Mouse (Mus musculus) C2C12 (cell line): ENCODE results near the gene Rdh1. TPM values are rescaled to one million over a fixed set of nuclear protein-coding genes. Genes with fewer than 3 reads are reported as not detected.

Source experiments
- H3K27me3 ChIP-seq: one replicate; pipeline ENCODE4 v1.6.1; 2011; ENCODE audit not compliant: control insufficient read depth, insufficient read depth, insufficient read length
- H3K36me3 ChIP-seq: one replicate; pipeline ENCODE4 v1.6.1; 2011; ENCODE audit not compliant: control insufficient read depth, insufficient read depth
- H3K4me3 ChIP-seq: one replicate; pipeline ENCODE4 v1.5.1; 2011; ENCODE audit warnings: mild to moderate bottlenecking, control low read depth; ENCODE audit not compliant: poor library complexity, insufficient read depth, severe bottlenecking
- H3K79me2 ChIP-seq: one replicate; pipeline ENCODE4 v1.6.1; 2011; ENCODE audit not compliant: control insufficient read depth, insufficient read depth
- H3K79me3 ChIP-seq: one replicate; pipeline ENCODE4 v1.6.1; 2011; ENCODE audit warnings: low read depth, control low read depth
- H3ac ChIP-seq: one replicate; pipeline ENCODE3; 2011; ENCODE audit warnings: low read depth; ENCODE audit not compliant: control insufficient read depth, insufficient read length
- CEBPB ChIP-seq: IDR thresholded peaks from one replicate; pipeline ENCODE4 v1.6.1; 2011; ENCODE audit warnings: low read depth, mild to moderate bottlenecking, control low read depth, moderate library complexity
- CTCF ChIP-seq: IDR thresholded peaks from one replicate; pipeline ENCODE4 v1.5.1; 2011; ENCODE audit not compliant: control insufficient read depth, insufficient read depth, insufficient read length
- FOSL1 ChIP-seq: IDR thresholded peaks from one replicate; pipeline ENCODE4 v1.8.0; 2011; ENCODE audit warnings: mild to moderate bottlenecking, low read length; ENCODE audit not compliant: poor library complexity, insufficient read depth, severe bottlenecking
- MAX ChIP-seq: IDR thresholded peaks from one replicate; pipeline ENCODE4 v1.6.1; 2011; ENCODE audit warnings: mild to moderate bottlenecking, control low read depth
- MYOD1 ChIP-seq: IDR thresholded peaks from one replicate; pipeline ENCODE4 v1.6.1; 2011; ENCODE audit warnings: low read depth; ENCODE audit not compliant: control insufficient read depth, insufficient read length
- MYOG ChIP-seq: IDR thresholded peaks from one replicate; pipeline ENCODE4 v1.6.1; 2011; ENCODE audit not compliant: control insufficient read depth, insufficient read length; ENCODE audit errors: extremely low read depth
- USF1 ChIP-seq: IDR thresholded peaks from one replicate; pipeline ENCODE4 v1.6.1; 2011; ENCODE audit warnings: low read depth, mild to moderate bottlenecking, control low read depth, moderate library complexity
- long read RNA-seq, 2 experiments: library from polyadenylated mRNA; unstranded; transcript quantifications; one replicate each; pipeline ENCODE4 v2.0.0; 2019 to 2020
- polyA plus RNA-seq: library from polyadenylated mRNA; unstranded; fragments of >200 nt; fragmentation: generic; extraction: Trizol; gene quantifications from one replicate; pipeline ENCODE4 v1.2.1, GENCODE M21; 2012; ENCODE audit warnings: missing spikeins

The Rdh1 gene
- polyA plus RNA-seq: 0.01 TPM
- long read RNA-seq, experiment 1: 0 reads
- long read RNA-seq, experiment 2: 0 reads

DNA sequence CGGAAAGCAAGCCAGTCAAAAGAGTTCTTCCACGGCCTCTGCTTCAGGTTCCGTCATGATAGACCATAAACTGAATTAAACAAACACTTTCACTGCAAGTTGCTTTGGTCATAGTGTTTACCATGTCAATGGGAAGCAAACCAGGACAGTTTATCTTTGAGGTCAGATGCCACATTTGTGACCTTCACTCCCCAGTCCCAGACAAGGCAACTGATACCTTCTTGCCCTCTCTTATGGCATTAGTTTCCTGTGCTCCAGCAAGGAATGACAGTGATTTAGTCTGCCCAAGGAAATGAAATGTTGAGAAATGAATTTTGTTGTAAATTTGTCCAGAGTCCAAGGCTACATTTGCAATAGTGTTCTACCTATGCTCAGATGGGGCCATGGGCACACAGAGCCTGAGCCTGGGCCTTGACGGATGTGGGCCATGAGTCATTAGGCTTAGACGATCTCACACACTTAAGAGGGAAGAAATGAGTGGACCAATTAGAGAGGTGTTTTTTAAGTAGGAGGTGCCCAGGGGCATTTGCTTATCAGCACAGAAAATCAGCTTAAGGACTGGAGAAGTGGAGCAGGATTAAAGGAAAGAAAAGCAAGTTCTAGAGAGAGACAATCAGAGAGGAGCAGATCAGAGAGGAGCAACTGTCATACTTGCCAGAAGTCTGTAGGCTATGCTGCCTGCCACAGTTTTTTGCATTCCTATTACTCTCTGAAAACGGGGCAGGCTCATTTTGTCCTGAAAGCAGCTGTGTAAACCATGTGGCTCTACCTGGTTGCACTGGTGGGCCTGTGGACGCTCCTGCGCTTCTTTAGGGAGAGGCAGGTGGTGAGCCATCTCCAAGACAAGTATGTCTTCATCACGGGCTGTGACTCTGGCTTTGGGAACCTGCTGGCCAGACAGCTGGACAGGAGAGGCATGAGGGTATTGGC lies at the start of gene Rdh1, which contains the start of gene Rdh16f1:
Gene Rdh1, plus strand, starts transcription at position 541 of the 930 bp plus-strand sequence.
Gene Rdh16f1, plus strand, starts transcription at position 607 of the 930 bp plus-strand sequence.
- H3K79me3 ChIP-seq: no peaks in the 10 kb centered on the region
- H3K4me3 ChIP-seq: no peak within 1 kb of the TSS
- H3K36me3 ChIP-seq: no peaks in the 10 kb centered on the region
- TF ChIP-seq MYOG (no peak), USF1 (no peak), CTCF (no peak), FOSL1 (no peak), CEBPB (no peak), MAX (no peak), MYOD1 (no peak)
- H3K79me2 ChIP-seq: no peaks in the 10 kb centered on the region
- H3K27me3 ChIP-seq: peaks cover 14% of the 10 kb centered on the region
- no peak within 1 kb of the TSS for H3ac ChIP-seq

DNA sequence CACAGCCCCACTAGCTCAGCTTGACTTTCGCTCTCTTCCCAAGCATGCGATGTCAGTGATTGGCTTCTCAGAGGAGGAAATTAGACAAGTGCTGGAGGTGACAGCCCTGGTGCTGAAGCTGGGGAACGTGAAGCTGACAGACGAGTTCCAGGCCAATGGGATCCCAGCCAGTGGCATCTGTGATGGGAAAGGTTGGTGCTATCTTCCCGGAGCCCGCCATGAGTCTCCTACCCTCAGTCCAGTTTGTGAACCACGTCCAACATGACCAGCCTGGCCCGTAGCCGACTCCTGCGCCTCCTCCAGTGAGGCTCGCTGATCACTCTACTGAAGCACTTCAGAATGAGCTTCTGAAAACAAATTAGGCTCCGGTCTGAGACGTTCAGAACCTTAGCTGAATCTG lies 49.2 kb upstream of the Rdh1 start:
- Histone ChIP-seq H3ac (no peak overlapping the region), H3K36me3 (no peaks in the 10 kb centered on the region), H3K79me2 (no peaks in the 10 kb centered on the region), H3K79me3 (no peaks in the 10 kb centered on the region), H3K27me3 (no peaks in the 10 kb centered on the region), H3K4me3 (no peak overlapping the region)
- no peak for TF ChIP-seq MAX
- TF ChIP-seq MYOD1: no peak
- TF ChIP-seq FOSL1: no peak
- TF ChIP-seq USF1: no peak
- no peak for TF ChIP-seq MYOG
- no peak for TF ChIP-seq CEBPB
- TF ChIP-seq CTCF: no peak

DNA sequence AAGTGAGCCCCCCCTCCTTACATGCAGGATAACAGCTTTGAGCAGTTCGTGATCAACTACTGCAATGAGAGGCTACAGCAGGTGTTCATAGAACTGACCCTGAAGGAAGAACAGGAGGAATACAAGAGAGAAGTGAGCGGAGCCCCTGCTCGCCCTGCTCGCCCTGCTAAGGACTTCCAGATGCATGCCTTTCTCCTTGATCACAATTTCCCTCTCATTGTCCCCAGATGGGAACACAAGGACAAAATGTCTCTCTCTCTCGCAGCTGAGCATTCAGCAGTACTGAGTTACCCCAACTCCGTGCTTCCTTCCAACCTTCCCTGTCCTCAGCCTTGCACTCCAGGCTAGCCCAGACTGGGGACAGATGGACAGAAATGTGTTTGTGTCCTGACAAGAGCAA lies 46.8 kb upstream of the Rdh1 start:
- H3K36me3 ChIP-seq: no peaks in the 10 kb centered on the region
- H3ac ChIP-seq: no peak overlapping the region
- no peak for TF ChIP-seq MYOD1
- TF ChIP-seq USF1: no peak
- TF ChIP-seq CTCF: no peak
- TF ChIP-seq CEBPB: no peak
- no peak for TF ChIP-seq MAX
- no peak for TF ChIP-seq FOSL1
- TF ChIP-seq MYOG: no peak
- no peak overlapping the region for H3K4me3 ChIP-seq
- H3K79me3 ChIP-seq: no peaks in the 10 kb centered on the region
- H3K79me2 ChIP-seq: no peaks in the 10 kb centered on the region
- H3K27me3 ChIP-seq: no peaks in the 10 kb centered on the region

DNA sequence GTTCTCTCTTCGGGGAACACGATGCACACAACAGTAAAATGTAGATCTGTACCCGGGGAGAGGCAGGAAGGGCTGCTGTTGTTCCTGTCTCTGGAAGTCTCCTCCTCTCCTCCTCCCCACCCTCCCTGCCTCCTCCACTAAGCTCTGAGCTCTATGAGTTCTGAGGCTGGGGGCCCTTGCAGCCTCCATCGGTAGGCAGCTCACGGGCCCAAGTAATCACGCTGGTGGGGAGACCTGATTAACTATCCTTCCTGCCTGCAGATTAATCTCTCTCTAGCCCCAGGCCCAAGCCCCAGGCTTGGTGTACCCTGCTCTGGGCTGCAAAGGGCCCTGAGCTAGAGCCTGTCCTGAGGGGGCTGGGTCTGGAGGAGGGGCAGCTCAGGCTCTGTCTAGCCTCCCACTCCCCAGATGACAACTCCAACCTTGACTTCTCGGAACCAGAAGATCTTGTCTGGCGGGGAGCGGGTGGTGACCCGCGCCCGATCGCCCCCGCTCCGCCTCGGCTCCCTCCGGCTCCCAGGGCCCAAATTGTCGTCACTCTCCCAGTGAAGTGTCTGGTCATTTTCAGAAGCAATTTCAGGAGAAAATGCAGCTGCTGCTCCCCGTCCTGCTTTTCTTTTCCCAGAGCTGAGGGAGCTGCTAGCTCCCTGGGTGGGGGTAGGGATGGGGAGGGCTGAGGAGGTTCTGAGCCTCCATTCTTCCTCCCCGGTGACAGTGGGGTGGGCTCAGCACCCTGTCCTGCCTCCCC lies 37.7 kb upstream of the Rdh1 start:
- Histone ChIP-seq H3K79me2 (no peaks in the 10 kb centered on the region), H3K27me3 (peaks cover 51% of the 10 kb centered on the region), H3K36me3 (no peaks in the 10 kb centered on the region), H3ac (no peak overlapping the region), H3K79me3 (no peaks in the 10 kb centered on the region), H3K4me3 (no peak overlapping the region)
- TF ChIP-seq FOSL1 (no peak), CTCF (no peak), CEBPB (no peak), USF1 (no peak), MAX (no peak), MYOG (no peak), MYOD1 (no peak)

DNA sequence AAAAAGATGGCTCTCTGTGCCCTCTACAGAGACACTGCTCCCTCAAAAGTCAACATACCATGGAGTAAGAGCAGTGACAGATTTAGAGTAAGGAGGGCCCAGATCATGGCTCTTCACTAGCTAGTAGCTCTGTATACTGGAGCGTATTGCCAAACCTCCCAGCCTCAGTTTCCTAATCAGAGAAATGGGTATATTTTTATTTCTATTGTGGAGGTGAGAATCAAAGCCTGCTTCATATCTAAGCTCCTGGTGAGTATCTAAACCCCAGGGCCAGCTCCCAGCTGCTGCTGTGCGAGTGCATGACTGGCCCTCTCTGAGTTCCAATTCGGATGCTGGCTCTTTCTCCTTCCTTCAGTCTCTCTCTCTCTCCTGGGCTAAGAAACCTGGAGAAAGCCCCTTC lies 35.3 kb upstream of the Rdh1 start, which contains the start of gene Tac2:
Gene Tac2, plus strand, starts transcription at position 301 of the 400 bp plus-strand sequence.
- Histone ChIP-seq H3K27me3 (peaks cover 74% of the 10 kb centered on the region), H3K79me2 (no peaks in the 10 kb centered on the region), H3K36me3 (no peaks in the 10 kb centered on the region), H3K4me3 (no peak within 1 kb of the TSS), H3ac (no peak within 1 kb of the TSS), H3K79me3 (no peaks in the 10 kb centered on the region)
- TF ChIP-seq FOSL1 (no peak), CTCF (no peak), USF1 (no peak), CEBPB (no peak), MAX (no peak), MYOD1 (no peak), MYOG (no peak)
